Mouse (Mus musculus) forebrain, postnatal 0 days (tissue): ENCODE measurements at regions not wholly inside any gene's neighbourhood (a gene's known extent, or its start where the extent isn't known, plus 50 kb on each side); places are given as distances from the start of the nearest gene placed in this dataset.
A peak's percentile ranks its signal among the peaks of the same experiment; 100 is the strongest.

Source experiments
- ATAC-seq: fragments of 200-750 bp; cut with Nextera tagmentation; 2 replicates; pipeline ENCODE4 v1.8.0; 2017; ENCODE audit warnings: mild to moderate bottlenecking, moderate library complexity
- DNase-seq: peaks from one replicate; pipeline ENCODE4 v3.0.0-alpha.2; 2015
- H3K27ac ChIP-seq: fragments of 300-500 bp; sonication (generic); 2 replicates; pipeline ENCODE4 v1.5.1; 2014; ENCODE audit warnings: low read depth, mild to moderate bottlenecking, antibody characterized with exemption, low read length, moderate library complexity, mixed read lengths
- H3K27me3 ChIP-seq: fragments of 300-500 bp; sonication (generic); 2 replicates; pipeline ENCODE4 v1.6.1; 2014; ENCODE audit warnings: mild to moderate bottlenecking, low read length, mixed read lengths; ENCODE audit not compliant: insufficient read depth
- H3K36me3 ChIP-seq: fragments of 300-500 bp; sonication (generic); 2 replicates; pipeline ENCODE4 v1.6.1; 2014; ENCODE audit warnings: mild to moderate bottlenecking, moderate library complexity; ENCODE audit not compliant: insufficient read depth
- H3K4me1 ChIP-seq: fragments of 300-500 bp; sonication (generic); 2 replicates; pipeline ENCODE4 v1.6.1; 2014; ENCODE audit warnings: antibody characterized with exemption; ENCODE audit not compliant: insufficient read depth
- H3K4me2 ChIP-seq: fragments of 300-500 bp; sonication (generic); 2 replicates; pipeline ENCODE4 v1.6.1; 2014; ENCODE audit warnings: low read depth, mild to moderate bottlenecking, moderate library complexity
- H3K4me3 ChIP-seq: fragments of 300-500 bp; sonication (generic); 2 replicates; pipeline ENCODE4 v1.5.1; 2014; ENCODE audit warnings: low read depth, low read length, mixed read lengths
- H3K9ac ChIP-seq: fragments of 300-500 bp; sonication (generic); 2 replicates; pipeline ENCODE4 v1.6.1; 2014; ENCODE audit warnings: mild to moderate bottlenecking
- H3K9me3 ChIP-seq: fragments of 300-500 bp; sonication (generic); 2 replicates; pipeline ENCODE4 v1.6.1; 2016; ENCODE audit warnings: low read length
- CTCF ChIP-seq: sonication (generic); IDR thresholded peaks from 2 replicates; pipeline ENCODE4 v1.5.1; 2016; ENCODE audit warnings: antibody characterized with exemption, control low read depth, low read depth
- WGBS: fragments of 180-500 bp; shearing (Covaris S2); extraction: QIAGEN DNeasy Blood & Tissue Kit; methylation state at CpG from one replicate; pipeline ENCODE4 v1.1.7; 2014; 5-methylcytosine and 5-hydroxymethylcytosine counted together

GRCm38 (mm10) chr14:48800857-48801256 is 127.2 kb upstream of the Otx2 start:
- WGBS = 5% methylated on average over 5 of the region's 5 CpGs
- Histone ChIP-seq H3K9ac (no peak overlapping the region), H3K27ac (no peak overlapping the region), H3K4me1 (no peaks in the 10 kb centered on the region), H3K27me3 (peaks cover 5% of the 10 kb centered on the region; the same call in 1 of the 2 replicates), H3K4me2 (0 out of 2 replicates have a peak overlapping the region, but pooled peaks have one; percentile 13), H3K9me3 (no peaks in the 10 kb centered on the region), H3K4me3 (no peak overlapping the region), H3K36me3 (no peaks in the 10 kb centered on the region)
- DNase-seq (peak; percentile 8), ATAC-seq (no peak)
- TF ChIP-seq CTCF = no peak

GRCm38 (mm10) chr14:48800100-48800449 is 126.5 kb upstream of the Otx2 start:
- H3K4me3 ChIP-seq = no peak overlapping the region
- H3K27me3 ChIP-seq = peaks cover 5% of the 10 kb centered on the region; the same call in 1 of the 2 replicates
- no peak for TF ChIP-seq CTCF
- H3K9ac ChIP-seq = no peak overlapping the region
- no peaks in the 10 kb centered on the region for H3K36me3 ChIP-seq
- no peak for ATAC-seq
- no peak overlapping the region for H3K27ac ChIP-seq
- WGBS = 10% methylated on average over 4 of the region's 4 CpGs
- DNase-seq = no peak
- H3K4me1 ChIP-seq = no peaks in the 10 kb centered on the region
- H3K9me3 ChIP-seq = no peaks in the 10 kb centered on the region
- H3K4me2 ChIP-seq = no peak overlapping the region

- Histone ChIP-seq H3K36me3 (no peaks in the 10 kb centered on the region), H3K9ac (no peak overlapping the region), H3K4me1 (no peaks in the 10 kb centered on the region), H3K4me3 (no peak overlapping the region), H3K9me3 (no peaks in the 10 kb centered on the region), H3K4me2 (no peak overlapping the region), H3K27ac (no peak overlapping the region), H3K27me3 (peaks cover 5% of the 10 kb centered on the region; the same call in 1 of the 2 replicates)
- no peak for TF ChIP-seq CTCF
- 12% methylated on average over 10 of the region's 10 CpGs for WGBS
- DNase-seq (no peak), ATAC-seq (no peak)
Measured at GRCm38 (mm10) chr14:48799442-48800099, 126.0 kb upstream of the Otx2 start.

- Histone ChIP-seq H3K9me3 (no peaks in the 10 kb centered on the region), H3K27ac (no peak overlapping the region), H3K9ac (no peak overlapping the region), H3K36me3 (no peaks in the 10 kb centered on the region), H3K4me2 (no peak overlapping the region), H3K4me1 (no peaks in the 10 kb centered on the region), H3K4me3 (no peak overlapping the region), H3K27me3 (no peaks in the 10 kb centered on the region)
- ATAC-seq (no peak), DNase-seq (no peak)
- TF ChIP-seq CTCF = no peak
- 90% methylated on average over 5 of the region's 5 CpGs for WGBS
Measured at GRCm38 (mm10) chr14:48791507-48791906, 117.9 kb upstream of the Otx2 start.

GRCm38 (mm10) chr14:48779327-48779726 is 105.7 kb upstream of the Otx2 start:
- DNase-seq (no peak), ATAC-seq (no peak)
- H3K27ac ChIP-seq = no peak overlapping the region
- no peaks in the 10 kb centered on the region for H3K9me3 ChIP-seq
- no peaks in the 10 kb centered on the region for H3K36me3 ChIP-seq
- H3K9ac ChIP-seq = no peak overlapping the region
- no peaks in the 10 kb centered on the region for H3K27me3 ChIP-seq
- 81% methylated on average over 1 of the region's 1 CpGs for WGBS
- H3K4me1 ChIP-seq = no peaks in the 10 kb centered on the region
- H3K4me3 ChIP-seq = no peak overlapping the region
- H3K4me2 ChIP-seq = no peak overlapping the region
- TF ChIP-seq CTCF = no peak

- Histone ChIP-seq H3K4me3 (no peak overlapping the region), H3K27me3 (no peaks in the 10 kb centered on the region), H3K4me1 (no peaks in the 10 kb centered on the region), H3K4me2 (no peak overlapping the region), H3K27ac (no peak overlapping the region), H3K9ac (no peak overlapping the region), H3K9me3 (no peaks in the 10 kb centered on the region), H3K36me3 (no peaks in the 10 kb centered on the region)
- no peak for DNase-seq
- no peak for TF ChIP-seq CTCF
- WGBS = 47% methylated on average over 9 of the region's 9 CpGs
- ATAC-seq = no peak
Measured at GRCm38 (mm10) chr14:48770832-48771231, 97.2 kb upstream of the Otx2 start.

- Histone ChIP-seq H3K36me3 (no peaks in the 10 kb centered on the region), H3K4me1 (no peaks in the 10 kb centered on the region), H3K9me3 (0 out of 2 replicates have a peak, but pooled peaks cover 3% of the 10 kb centered on the region), H3K4me2 (no peak overlapping the region), H3K27ac (no peak overlapping the region), H3K9ac (no peak overlapping the region), H3K4me3 (no peak overlapping the region), H3K27me3 (no peaks in the 10 kb centered on the region)
- ATAC-seq (no peak), DNase-seq (no peak)
- 93% methylated on average over 5 of the region's 5 CpGs for WGBS
- TF ChIP-seq CTCF = no peak
Measured at GRCm38 (mm10) chr14:48762691-48763090, 89.1 kb upstream of the Otx2 start.
